Mouse (Mus musculus) forebrain, embryonic 11.5 days (tissue): ENCODE measurements around the gene Reg2. TPM values are rescaled to one million over a fixed set of nuclear protein-coding genes. Genes with fewer than 3 reads are reported as not detected.
"Not testable (repeated sequence)": the region's sequence is repeated elsewhere in the genome, so short reads cannot be mapped to it uniquely, and the experiment has no call there.

Experiments
- ATAC-seq: fragments of 200-750 bp; cut with Nextera tagmentation; replicated peaks from 2 replicates; pipeline ENCODE4 v1.8.0; 2017; ENCODE audit warnings: moderate TSS enrichment; ENCODE audit not compliant: low FRiP score
- DNase-seq: peaks from one replicate; pipeline ENCODE4 v3.0.0-alpha.2; 2017; ENCODE audit warnings: low spot score
- H3K27ac ChIP-seq: fragments of 300-500 bp; sonication (generic); 2 replicates; pipeline ENCODE4 v1.5.1; 2014; ENCODE audit warnings: low read depth, low read length
- H3K27me3 ChIP-seq: fragments of 300-500 bp; sonication (generic); 2 replicates; pipeline ENCODE4 v1.6.1; 2014; ENCODE audit warnings: mild to moderate bottlenecking, low read length, mixed read lengths; ENCODE audit not compliant: control insufficient read depth, insufficient read depth
- H3K36me3 ChIP-seq: fragments of 300-500 bp; sonication (generic); 2 replicates; pipeline ENCODE4 v1.6.1; 2014; ENCODE audit warnings: mild to moderate bottlenecking, low read length, moderate library complexity, mixed read lengths; ENCODE audit not compliant: control insufficient read depth, insufficient read depth
- H3K4me1 ChIP-seq: fragments of 300-500 bp; sonication (generic); replicated peaks from 2 replicates; pipeline ENCODE4 v1.6.1; 2014; ENCODE audit warnings: low read length, mixed read lengths; ENCODE audit not compliant: control insufficient read depth, insufficient read depth
- H3K4me2 ChIP-seq: fragments of 300-500 bp; sonication (generic); 2 replicates; pipeline ENCODE4 v1.6.1; 2014; ENCODE audit warnings: low read depth, mild to moderate bottlenecking, low read length, moderate library complexity, mixed read lengths; ENCODE audit not compliant: severe bottlenecking
- H3K4me3 ChIP-seq: fragments of 300-500 bp; sonication (generic); 2 replicates; pipeline ENCODE4 v1.5.1; 2014; ENCODE audit warnings: low read depth, low read length
- H3K9ac ChIP-seq: fragments of 300-500 bp; sonication (generic); 2 replicates; pipeline ENCODE4 v1.6.1; 2014; ENCODE audit warnings: low read length
- H3K9me3 ChIP-seq: fragments of 300-500 bp; sonication (generic); 2 replicates; pipeline ENCODE4 v1.6.1; 2016; ENCODE audit warnings: low read length, mixed read lengths; ENCODE audit not compliant: control insufficient read depth
- WGBS: fragments of 180-500 bp; shearing (Covaris S2); extraction: QIAGEN DNeasy Blood & Tissue Kit; methylation state at CpG from one replicate; pipeline ENCODE4 v1.1.7; 2014; 5-methylcytosine and 5-hydroxymethylcytosine counted together
- polyA plus RNA-seq: library from polyadenylated mRNA; unstranded; fragments of >200 nt; fragmentation: Nextera tagmentation; extraction: Ambion mirVana; gene quantifications from 2 replicates; pipeline ENCODE4 v1.2.1, GENCODE M21; 2014

Gene Reg2
- polyA plus RNA-seq: not detected in 2 replicates

DNA sequence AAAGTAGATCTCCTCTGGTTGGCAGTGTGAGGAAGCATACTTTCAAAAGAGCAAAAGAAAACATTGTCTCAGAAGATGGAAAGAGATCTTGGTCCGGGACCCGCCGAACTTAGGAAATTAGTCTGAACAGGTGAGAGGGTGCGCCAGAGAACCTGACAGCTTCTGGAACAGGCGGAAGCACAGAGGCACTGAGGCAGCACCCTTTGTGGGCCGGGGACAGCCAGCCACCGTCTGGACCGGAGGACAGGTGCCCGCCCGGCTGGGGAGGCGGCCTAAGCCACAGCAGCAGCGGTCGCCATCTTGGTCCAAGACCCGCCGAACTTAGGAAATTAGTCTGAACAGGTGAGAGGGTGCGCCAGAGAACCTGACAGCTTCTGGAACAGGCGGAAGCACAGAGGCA lies at the start of gene Reg2:
TSS of gene Reg2 (plus strand) at position 301 of the 400 bp plus-strand sequence.
- H3K4me2 ChIP-seq, H3K27me3 ChIP-seq, H3K27ac ChIP-seq, H3K36me3 ChIP-seq, H3K4me3 ChIP-seq, H3K9me3 ChIP-seq, DNase-seq, H3K4me1 ChIP-seq, ATAC-seq, H3K9ac ChIP-seq: not testable (repeated sequence)
- WGBS: 100% methylated on average over 4 of the region's 17 CpGs

- no peak for DNase-seq
- Histone ChIP-seq H3K9ac (no peak overlapping the region), H3K27me3 (no peaks in the 10 kb centered on the region), H3K4me1 (no peaks in the 10 kb centered on the region), H3K27ac (no peak overlapping the region), H3K4me2 (no peak overlapping the region), H3K9me3 (no peaks in the 10 kb centered on the region), H3K4me3 (no peak overlapping the region), H3K36me3 (no peaks in the 10 kb centered on the region)
- ATAC-seq: no peak
- 72% methylated on average over 2 of the region's 2 CpGs for WGBS
These were observed 33.4 kb upstream of the Reg2 start for GRCm38 (mm10) chr6:78361971-78362563.

DNA sequence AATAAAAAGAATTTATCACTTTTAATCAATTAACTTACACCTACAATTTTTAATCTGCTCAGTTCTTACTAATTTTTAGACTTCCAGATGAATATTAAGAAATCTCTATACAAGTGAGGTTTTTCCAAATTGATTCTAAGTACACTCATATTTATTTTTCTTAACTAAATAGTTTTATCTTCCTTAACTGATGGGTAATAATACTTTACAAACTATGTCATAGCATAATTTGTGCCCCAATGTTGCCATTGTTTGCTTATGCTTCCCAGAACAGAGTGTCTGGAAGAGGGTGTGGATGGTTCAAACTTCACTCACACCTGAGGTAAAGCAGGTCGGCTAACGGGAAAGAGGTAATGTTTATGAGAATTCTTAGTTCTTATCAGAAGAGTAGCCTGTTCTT lies 25.1 kb upstream of the Reg2 start, which contains the start of gene Reg3b:
TSS of gene Reg3b (plus strand) at position 301 of the 400 bp plus-strand sequence.
- Histone ChIP-seq H3K27me3 (no peaks in the 10 kb centered on the region), H3K9me3 (no peaks in the 10 kb centered on the region), H3K4me2 (no peak within 1 kb of the TSS), H3K4me1 (no peaks in the 10 kb centered on the region), H3K9ac (no peak within 1 kb of the TSS), H3K27ac (no peak within 1 kb of the TSS), H3K4me3 (no peak within 1 kb of the TSS), H3K36me3 (no peaks in the 10 kb centered on the region)
- DNase-seq: no peak
- no peak for ATAC-seq
- 92% methylated on average over 2 of the region's 2 CpGs for WGBS

DNA sequence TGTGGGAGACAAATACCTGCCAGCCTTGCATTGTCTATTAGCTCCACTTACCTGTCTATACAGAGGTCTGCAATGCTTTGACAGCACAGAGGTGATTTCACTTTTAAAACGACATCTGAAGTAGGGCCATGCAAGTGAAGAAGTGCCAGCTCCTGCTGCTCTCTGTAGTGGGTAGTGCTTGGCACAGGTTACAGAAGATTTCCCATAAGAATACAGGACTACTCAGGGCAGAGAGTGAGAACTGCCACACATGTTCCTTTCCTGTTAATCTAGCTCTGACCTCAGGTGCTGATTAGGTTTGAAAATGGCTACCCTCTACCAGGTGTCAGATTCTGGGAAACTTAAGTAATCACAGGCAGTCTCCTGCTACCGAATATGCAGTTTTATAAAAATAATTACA lies 16.7 kb upstream of the Reg2 start, which contains the start of gene Reg3d:
TSS of gene Reg3d (minus strand) at position 101 of the 400 bp plus-strand sequence.
- H3K9me3 ChIP-seq: no peaks in the 10 kb centered on the region
- H3K4me1 ChIP-seq: no peaks in the 10 kb centered on the region
- no peak within 1 kb of the TSS for H3K4me3 ChIP-seq
- no peaks in the 10 kb centered on the region for H3K36me3 ChIP-seq
- 76% methylated on average over 2 of the region's 2 CpGs for WGBS
- no peak for ATAC-seq
- H3K4me2 ChIP-seq: no peak within 1 kb of the TSS
- no peak within 1 kb of the TSS for H3K9ac ChIP-seq
- DNase-seq: no peak
- H3K27ac ChIP-seq: no peak within 1 kb of the TSS
- H3K27me3 ChIP-seq: no peaks in the 10 kb centered on the region

- no peak within 1 kb of the TSS for H3K4me2 ChIP-seq
- H3K9me3 ChIP-seq: no peaks in the 10 kb centered on the region
- H3K27me3 ChIP-seq: no peaks in the 10 kb centered on the region
- H3K27ac ChIP-seq: no peak within 1 kb of the TSS
- no peak within 1 kb of the TSS for H3K4me3 ChIP-seq
- no peak for DNase-seq
- H3K9ac ChIP-seq: no peak within 1 kb of the TSS
- no peak for ATAC-seq
- H3K4me1 ChIP-seq: no peaks in the 10 kb centered on the region
- H3K36me3 ChIP-seq: no peaks in the 10 kb centered on the region
These were observed 15.0 kb upstream of the Reg2 start, which contains the start of gene Reg3a for GRCm38 (mm10) chr6:78380409-78380808. Gene Reg3a (plus strand): TSS chr6:78380709.

GRCm38 (mm10) chr6:78385609-78386008 lies 9.8 kb upstream of the Reg2 start:
- H3K27ac ChIP-seq: no peak overlapping the region
- H3K27me3 ChIP-seq: no peaks in the 10 kb centered on the region
- H3K4me1 ChIP-seq: no peaks in the 10 kb centered on the region
- H3K9ac ChIP-seq: no peak overlapping the region
- 84% methylated on average over 3 of the region's 3 CpGs for WGBS
- no peak overlapping the region for H3K4me2 ChIP-seq
- H3K9me3 ChIP-seq: no peaks in the 10 kb centered on the region
- H3K4me3 ChIP-seq: no peak overlapping the region
- DNase-seq (no peak), ATAC-seq (no peak)
- H3K36me3 ChIP-seq: no peaks in the 10 kb centered on the region

DNA sequence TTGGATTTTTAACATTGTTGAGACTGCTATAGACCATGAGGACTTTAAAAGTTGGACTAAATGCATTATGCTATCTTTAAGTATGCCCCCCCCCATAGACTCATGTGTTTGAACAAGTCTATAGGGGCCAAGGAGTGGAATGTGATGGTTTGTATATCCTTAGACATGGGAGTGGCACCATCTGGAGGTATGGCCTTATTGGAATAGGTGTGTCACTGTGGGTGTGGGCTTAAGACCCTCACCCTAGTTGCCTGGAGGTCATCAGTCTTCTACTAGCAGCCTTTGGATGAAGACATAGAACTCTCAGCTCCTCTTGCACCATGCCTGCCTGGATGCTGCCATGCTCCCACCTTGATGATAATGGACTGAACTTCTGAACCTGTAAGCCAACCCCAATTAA lies 27.0 kb downstream of the Reg2 start, which contains the start of gene Reg1:
TSS of gene Reg1 (plus strand) at position 301 of the 400 bp plus-strand sequence.
- H3K4me3 ChIP-seq, H3K4me1 ChIP-seq, DNase-seq, H3K36me3 ChIP-seq, H3K27ac ChIP-seq, ATAC-seq, H3K4me2 ChIP-seq, H3K9ac ChIP-seq, H3K27me3 ChIP-seq, H3K9me3 ChIP-seq: not testable (repeated sequence)

DNA sequence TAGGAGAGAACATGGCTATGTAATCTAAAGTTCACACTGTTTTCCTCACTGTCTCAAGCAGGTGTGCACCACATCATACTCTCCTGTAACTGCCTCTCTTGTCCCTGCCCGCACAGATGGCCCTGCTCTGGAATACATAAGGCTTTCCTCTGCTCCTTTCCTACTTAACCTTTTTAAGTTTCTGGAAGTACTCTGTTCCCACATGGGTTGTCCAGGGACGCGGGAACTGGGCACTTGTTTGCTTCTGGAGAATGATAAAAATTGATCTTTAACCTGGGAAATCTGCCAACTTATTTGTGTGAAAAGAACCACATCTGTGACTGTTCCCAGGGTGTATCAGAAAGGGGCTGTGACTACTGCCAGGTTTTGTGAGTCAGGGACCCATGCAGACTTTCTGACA lies 30.1 kb downstream of the Reg2 start:
- H3K27ac ChIP-seq: no peak overlapping the region
- no peak overlapping the region for H3K4me3 ChIP-seq
- DNase-seq: no peak
- H3K4me1 ChIP-seq: no peaks in the 10 kb centered on the region
- no peaks in the 10 kb centered on the region for H3K9me3 ChIP-seq
- no peaks in the 10 kb centered on the region for H3K36me3 ChIP-seq
- H3K9ac ChIP-seq: no peak overlapping the region
- WGBS: 90% methylated on average over 3 of the region's 3 CpGs
- no peak for ATAC-seq
- no peak overlapping the region for H3K4me2 ChIP-seq
- H3K27me3 ChIP-seq: no peaks in the 10 kb centered on the region

GRCm38 (mm10) chr6:78447202-78447601 lies 51.8 kb downstream of the Reg2 start:
- H3K4me3 ChIP-seq: no peak overlapping the region
- no peak overlapping the region for H3K9ac ChIP-seq
- no peaks in the 10 kb centered on the region for H3K4me1 ChIP-seq
- H3K9me3 ChIP-seq: no peaks in the 10 kb centered on the region
- H3K36me3 ChIP-seq: no peaks in the 10 kb centered on the region
- 71% methylated on average over 1 of the region's 1 CpGs for WGBS
- H3K27ac ChIP-seq: no peak overlapping the region
- H3K27me3 ChIP-seq: no peaks in the 10 kb centered on the region
- no peak for ATAC-seq
- H3K4me2 ChIP-seq: no peak overlapping the region
- no peak for DNase-seq
